Mouse (Mus musculus): ENCODE measurements at regions not wholly inside any gene's neighbourhood (a gene's known extent, or its start where the extent isn't known, plus 50 kb on each side); places are given as distances from the start of the nearest gene placed in this dataset.
A peak's percentile ranks its signal among the peaks of the same experiment; 100 is the strongest.

- DNase-seq (ENCODE audit: low spot score in 2 of 2), result peak in 1 of 2 experiments; percentile 16
Observed at GRCm38 (mm10) chr15:69387466-69387865, 2886.8 kb upstream of the Lrrc6 start.

- no peak for DNase-seq (ENCODE audit: low spot score in 2 of 2)
Observed at GRCm38 (mm10) chr15:69365440-69365839, 2864.7 kb upstream of the Lrrc6 start.

- no peak for DNase-seq (ENCODE audit: low spot score in 2 of 2)
Observed at GRCm38 (mm10) chr15:69350053-69350739, 2849.5 kb upstream of the Lrrc6 start.

- no peak for DNase-seq (ENCODE audit: low spot score in 2 of 2)
Observed at GRCm38 (mm10) chr15:69346065-69346464, 2845.4 kb upstream of the Lrrc6 start.

GRCm38 (mm10) chr15:69342759-69343158 lies 2842.0 kb upstream of the Lrrc6 start:
- DNase-seq (ENCODE audit: low spot score in 2 of 2), result no peak

- no peak for DNase-seq (ENCODE audit: low spot score in 2 of 2)
Observed at GRCm38 (mm10) chr15:69336491-69336890, 2835.8 kb upstream of the Lrrc6 start.

- peak in 1 of 2 experiments; percentile 6 for DNase-seq (ENCODE audit: low spot score in 2 of 2)
Observed at GRCm38 (mm10) chr15:69326537-69326936, 2825.8 kb upstream of the Lrrc6 start.

- DNase-seq (ENCODE audit: low spot score in 2 of 2), result no peak
Observed at GRCm38 (mm10) chr15:69303100-69303499, 2802.4 kb upstream of the Lrrc6 start.

GRCm38 (mm10) chr15:69291273-69291672 lies 2790.6 kb upstream of the Lrrc6 start:
- DNase-seq (ENCODE audit: low spot score in 2 of 2), result no peak

- DNase-seq (ENCODE audit: low spot score in 2 of 2), result peak in 1 of 2 experiments; percentile 21
Observed at GRCm38 (mm10) chr15:69275546-69276255, 2775.0 kb upstream of the Lrrc6 start.

GRCm38 (mm10) chr15:69274225-69274766 lies 2773.6 kb upstream of the Lrrc6 start:
- peak in 1 of 2 experiments; percentile 20 for DNase-seq (ENCODE audit: low spot score in 2 of 2)

GRCm38 (mm10) chr15:69273518-69273917 lies 2772.8 kb upstream of the Lrrc6 start:
- DNase-seq (ENCODE audit: low spot score in 2 of 2), result peak in 1 of 2 experiments; percentile 42

GRCm38 (mm10) chr15:69261940-69262339 lies 2761.2 kb upstream of the Lrrc6 start:
- DNase-seq (ENCODE audit: low spot score in 2 of 2), result peak; percentile 42 to 72

GRCm38 (mm10) chr15:69257161-69257778 lies 2756.6 kb upstream of the Lrrc6 start:
- DNase-seq (ENCODE audit: low spot score in 2 of 2), result no peak

GRCm38 (mm10) chr15:69253698-69254097 lies 2753.0 kb upstream of the Lrrc6 start:
- DNase-seq (ENCODE audit: low spot score in 2 of 2), result no peak

GRCm38 (mm10) chr15:69252095-69252494 lies 2751.4 kb upstream of the Lrrc6 start:
- DNase-seq (ENCODE audit: low spot score in 2 of 2), result no peak

GRCm38 (mm10) chr15:69246190-69246966 lies 2745.7 kb upstream of the Lrrc6 start:
- DNase-seq (ENCODE audit: low spot score in 2 of 2), result peak in 1 of 2 experiments; percentile 32

- DNase-seq (ENCODE audit: low spot score in 2 of 2), result peak in 1 of 2 experiments; percentile 48
Observed at GRCm38 (mm10) chr15:69235271-69235670, 2734.6 kb upstream of the Lrrc6 start.

- DNase-seq (ENCODE audit: low spot score in 2 of 2), result peak; percentile 5 to 20
Observed at GRCm38 (mm10) chr15:69224619-69225587, 2724.2 kb upstream of the Lrrc6 start.

- no peak for DNase-seq (ENCODE audit: low spot score in 2 of 2)
Observed at GRCm38 (mm10) chr15:69223411-69223810, 2722.7 kb upstream of the Lrrc6 start.

Measured in left cerebral cortex, adult 9 months (tissue).